Comparison of ENCODE assay signal across 15 mouse cellular contexts in genomic region chr11:105214257-105214656, GRCm38 (mm10). TPM values are rescaled to one million over a fixed set of nuclear protein-coding genes. Genes with fewer than 3 reads are reported as not detected.
A peak's percentile ranks its signal among the peaks of the same experiment; 100 is the strongest.
DNase-seq lines count a peak whose midpoint lies in the region; ATAC-seq and TF ChIP-seq lines count a peak whose summit lies in the region.
"Had no signal": no experiment of that assay in that cellular context is flagged by ENCODE, and none has a peak within 500 bp of the region (broad histone marks: within the 10 kb centered on the region; RNA-seq: fewer than 3 reads in every experiment).

No protein-coding gene starts in this region.

- ATAC-seq in CD4-positive, CD25-positive, alpha-beta regulatory T cell, adult 4 months = no peak
- ATAC-seq: activated CD4-positive, CD25-positive, alpha-beta regulatory T cell, adult 4 months had no signal

- H3K27me3 ChIP-seq in splenic B cell, adult 2 months (ENCODE audit: control insufficient read depth, insufficient read depth, low read length, poor library complexity, severe bottlenecking) = no peaks in the 10 kb centered on the region
- H3K27me3 ChIP-seq: forebrain, embryonic 12.5 days; limb, embryonic 13.5 days; neural tube, embryonic 12.5 days had no signal

- peak; percentile 42 for TF ChIP-seq CTCF in left cerebral cortex, adult 2 months (IDR thresholded peaks at IDR 0.05)

- intact Hi-C loops in left cerebral cortex, adult 2 months (cut with DNase I) = no loop called here
- intact Hi-C loops in left cerebral cortex, postnatal 36 days (cut with DNase I) = no loop called here

- DNase-seq in CD4-positive, CD25-positive, alpha-beta regulatory T cell, adult 2 months (ENCODE audit: low read depth, low spot score) = peak; percentile 53
- no peak for DNase-seq in left cerebral cortex, adult 2 months (ENCODE audit: extremely low spot score in 1 of 2, low spot score in 2 of 2)
- DNase-seq in left cerebral cortex, postnatal 36 days (ENCODE audit: low spot score in 2 of 2) = no peak
- peak; percentile 13 for DNase-seq in thymus, postnatal 14 days
- no peak for DNase-seq in thymus, postnatal 25 days
- DNase-seq in splenic B cell, adult 2 months (ENCODE audit: low read depth, low spot score) = peak; percentile 46
- DNase-seq in ovary, postnatal 14 days (ENCODE audit: low spot score) = no peak
- DNase-seq: gastrocnemius, postnatal 36 days; kidney, adult 18-20 months; layer of hippocampus, adult 9-11 months had no signal

- no peak overlapping the region for H3K4me3 ChIP-seq in left cerebral cortex, adult 2 months
- H3K4me3 ChIP-seq: forebrain, embryonic 12.5 days; limb, embryonic 13.5 days; neural tube, embryonic 12.5 days had no signal

- H3K27ac ChIP-seq in left cerebral cortex, adult 2 months = no peak overlapping the region
- H3K27ac ChIP-seq: forebrain, embryonic 12.5 days; limb, embryonic 13.5 days; neural tube, embryonic 12.5 days had no signal

- peaks cover 10% of the 10 kb centered on the region; the same call in 1 of the 2 replicates for H3K36me3 ChIP-seq in splenic B cell, adult 2 months (ENCODE audit: control insufficient read depth, insufficient read depth, low read length, poor library complexity, severe bottlenecking)

RNA-seq across cellular contexts. Expression of gene Tlk2, which starts 35.6 kb away (rescaled TPM):
- polyA plus RNA-seq in CD4-positive, CD25-positive, alpha-beta regulatory T cell, adult 4 months (2017; shearing (Covaris generic)) = 10 to 100 TPM; 12.6 to 24.4 TPM
- 10 to 100 TPM; 56.0 to 61.1 TPM for total RNA-seq in left cerebral cortex, adult 2 months (2021)
- 10 to 100 TPM; 52.8 to 67.7 TPM for total RNA-seq in left cerebral cortex, postnatal 36 days (2021)

Comparison
In these comparisons a context has a peak if more than half of its experiments do, and no peak if none do; other contexts are left out.
1. DNase-seq: peak in CD4-positive, CD25-positive, alpha-beta regulatory T cell, adult 2 months (single experiment), thymus, postnatal 14 days (single experiment) and splenic B cell, adult 2 months (single experiment); none in left cerebral cortex, adult 2 months (0 of 2), left cerebral cortex, postnatal 36 days (0 of 2), thymus, postnatal 25 days (single experiment) and ovary, postnatal 14 days (single experiment).